Mouse (Mus musculus) liver, postnatal 0 days (tissue): Measurements from ENCODE around the gene Mtmr3. TPM values are rescaled to one million over a fixed set of nuclear protein-coding genes. Genes with fewer than 3 reads are reported as not detected.

ENCODE experiments used
- ATAC-seq: fragments of 200-750 bp; cut with Nextera tagmentation; 2 replicates; pipeline ENCODE4 v1.8.0; 2017; ENCODE audit warnings: mild to moderate bottlenecking, moderate library complexity
- DNase-seq: peaks from one replicate; pipeline ENCODE4 v3.0.0-alpha.2; 2016
- H3K27ac ChIP-seq: fragments of 300-500 bp; sonication (generic); 2 replicates; pipeline ENCODE4 v1.5.1; 2014; ENCODE audit warnings: antibody characterized with exemption, moderate library complexity, mild to moderate bottlenecking, low read depth
- H3K27me3 ChIP-seq: fragments of 300-500 bp; sonication (generic); 2 replicates; pipeline ENCODE4 v1.6.1; 2014; ENCODE audit warnings: low read length, control low read depth, mixed read lengths; ENCODE audit not compliant: insufficient read depth
- H3K36me3 ChIP-seq: fragments of 300-500 bp; sonication (generic); replicated peaks from 2 replicates; pipeline ENCODE4 v1.6.1; 2014; ENCODE audit warnings: mild to moderate bottlenecking, control low read depth, low read length, moderate library complexity, mixed read lengths; ENCODE audit not compliant: insufficient read depth
- H3K4me1 ChIP-seq: fragments of 300-500 bp; sonication (generic); 2 replicates; pipeline ENCODE4 v1.6.1; 2014; ENCODE audit warnings: antibody characterized with exemption, mild to moderate bottlenecking, control low read depth; ENCODE audit not compliant: insufficient read depth
- H3K4me2 ChIP-seq: fragments of 300-500 bp; sonication (generic); 2 replicates; pipeline ENCODE4 v1.6.1; 2014; ENCODE audit warnings: low read depth, mild to moderate bottlenecking, low read length, moderate library complexity, mixed read lengths
- H3K4me3 ChIP-seq: fragments of 300-500 bp; sonication (generic); 2 replicates; pipeline ENCODE4 v1.5.1; 2014; ENCODE audit warnings: low read depth, low read length
- H3K9ac ChIP-seq: fragments of 300-500 bp; sonication (generic); replicated peaks from 2 replicates; pipeline ENCODE4 v1.6.1; 2014; ENCODE audit warnings: mild to moderate bottlenecking, moderate library complexity
- H3K9me3 ChIP-seq: fragments of 300-500 bp; sonication (generic); 2 replicates; pipeline ENCODE4 v1.6.1; 2016; ENCODE audit warnings: mild to moderate bottlenecking, control low read depth, low read length, mixed read lengths
- CTCF ChIP-seq: sonication (generic); IDR thresholded peaks from 2 replicates; pipeline ENCODE4 v1.5.1; 2016; ENCODE audit warnings: antibody characterized with exemption, low read depth
- EP300 ChIP-seq: IDR thresholded peaks from 2 replicates; pipeline ENCODE4 v1.6.1; 2016; ENCODE audit warnings: antibody characterized with exemption, low read depth, mild to moderate bottlenecking
- WGBS: fragments of 180-500 bp; shearing (Covaris S2); extraction: QIAGEN DNeasy Blood & Tissue Kit; methylation state at CpG from one replicate; pipeline ENCODE4 v1.1.7; 2014; ENCODE audit not compliant: insufficient replicate concordance; 5-methylcytosine and 5-hydroxymethylcytosine counted together
- polyA plus RNA-seq: library from polyadenylated mRNA; unstranded; fragments of >200 nt; fragmentation: Nextera tagmentation; extraction: Ambion mirVana; gene quantifications from 2 replicates; pipeline ENCODE4 v1.2.1, GENCODE M21; 2015

Mtmr3 gene
- polyA plus RNA-seq, 1 experiment from 2014 or later, result 11.2 TPM

- H3K27ac ChIP-seq, result no peak overlapping the region
- H3K36me3 ChIP-seq, result no peaks in the 10 kb centered on the region
- ATAC-seq, result no peak
- no peak overlapping the region for H3K9ac ChIP-seq
- no peak overlapping the region for H3K4me2 ChIP-seq
- H3K9me3 ChIP-seq, result no peaks in the 10 kb centered on the region
- no peaks in the 10 kb centered on the region for H3K27me3 ChIP-seq
- no peaks in the 10 kb centered on the region for H3K4me1 ChIP-seq
- DNase-seq, result no peak
- WGBS, result 74% methylated on average over 7 of the region's 7 CpGs
- no peak overlapping the region for H3K4me3 ChIP-seq
- TF ChIP-seq EP300 (no peak), CTCF (no peak)
Observed at GRCm38 (mm10) chr11:4622442-4622986, 27.9 kb upstream of the Mtmr3 start.

GRCm38 (mm10) chr11:4621866-4622265 lies 27.2 kb upstream of the Mtmr3 start:
- no peak overlapping the region for H3K4me2 ChIP-seq
- no peak overlapping the region for H3K9ac ChIP-seq
- 76% methylated on average over 4 of the region's 4 CpGs for WGBS
- H3K4me1 ChIP-seq, result no peaks in the 10 kb centered on the region
- no peaks in the 10 kb centered on the region for H3K36me3 ChIP-seq
- H3K4me3 ChIP-seq, result no peak overlapping the region
- DNase-seq (no peak), ATAC-seq (no peak)
- no peaks in the 10 kb centered on the region for H3K9me3 ChIP-seq
- TF ChIP-seq CTCF, result no peak
- no peak overlapping the region for H3K27ac ChIP-seq
- no peaks in the 10 kb centered on the region for H3K27me3 ChIP-seq

- ATAC-seq, result no peak
- no peaks in the 10 kb centered on the region for H3K4me1 ChIP-seq
- H3K9ac ChIP-seq, result no peak overlapping the region
- H3K4me3 ChIP-seq, result no peak overlapping the region
- H3K9me3 ChIP-seq, result no peaks in the 10 kb centered on the region
- WGBS, result 58% methylated on average over 13 of the region's 13 CpGs
- TF ChIP-seq EP300 (no peak), CTCF (no peak)
- H3K4me2 ChIP-seq, result no peak overlapping the region
- no peak for DNase-seq
- H3K27ac ChIP-seq, result no peak overlapping the region
- no peaks in the 10 kb centered on the region for H3K36me3 ChIP-seq
- H3K27me3 ChIP-seq, result no peaks in the 10 kb centered on the region
Observed at GRCm38 (mm10) chr11:4620501-4621108, 25.9 kb upstream of the Mtmr3 start.

- Histone ChIP-seq H3K36me3 (no peaks in the 10 kb centered on the region), H3K9me3 (no peaks in the 10 kb centered on the region), H3K4me1 (no peaks in the 10 kb centered on the region), H3K27me3 (no peaks in the 10 kb centered on the region), H3K4me3 (no peak within 1 kb of the TSS), H3K27ac (no peak within 1 kb of the TSS), H3K9ac (no peak within 1 kb of the TSS), H3K4me2 (no peak within 1 kb of the TSS)
- WGBS, result 70% methylated on average over 16 of the region's 16 CpGs
- ATAC-seq (no peak), DNase-seq (no peak)
- TF ChIP-seq EP300 (no peak), CTCF (no peak)
Observed at GRCm38 (mm10) chr11:4620017-4620485, 25.4 kb upstream of the Mtmr3 start, which contains the start of gene Gm11032. TSS of gene Gm11032 (plus strand) at chr11:4620067.

- DNase-seq, result no peak
- no peaks in the 10 kb centered on the region for H3K27me3 ChIP-seq
- TF ChIP-seq EP300 (no peak), CTCF (no peak)
- WGBS, result 84% methylated on average over 2 of the region's 2 CpGs
- no peak overlapping the region for H3K4me2 ChIP-seq
- ATAC-seq, result no peak
- no peaks in the 10 kb centered on the region for H3K9me3 ChIP-seq
- H3K27ac ChIP-seq, result no peak overlapping the region
- no peak overlapping the region for H3K4me3 ChIP-seq
- no peaks in the 10 kb centered on the region for H3K36me3 ChIP-seq
- no peak overlapping the region for H3K9ac ChIP-seq
- H3K4me1 ChIP-seq, result no peaks in the 10 kb centered on the region
Observed at GRCm38 (mm10) chr11:4611904-4612303, 17.2 kb upstream of the Mtmr3 start.

DNA sequence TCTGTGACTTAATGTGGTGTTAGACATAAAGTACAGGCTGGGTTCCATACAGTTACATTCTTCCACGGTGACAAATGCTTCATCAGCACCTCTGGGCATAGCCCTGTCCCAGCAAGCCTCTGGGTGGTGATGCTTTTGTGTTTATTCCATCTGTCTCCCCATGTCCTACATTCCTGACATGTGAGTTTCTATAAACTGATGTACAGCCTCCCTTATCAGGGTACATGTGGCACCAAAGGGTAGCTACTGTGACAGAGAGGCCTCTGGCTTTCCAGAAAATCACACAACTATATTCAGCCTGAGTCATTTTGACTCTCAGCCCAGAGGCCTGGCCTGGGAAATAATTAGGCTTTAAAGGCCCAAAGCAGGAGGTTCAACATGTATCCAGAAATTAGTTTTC lies 11.9 kb upstream of the Mtmr3 start:
- H3K4me1 ChIP-seq, result peaks cover 12% of the 10 kb centered on the region; the same call in 1 of the 2 replicates
- H3K4me2 ChIP-seq, result no peak overlapping the region
- WGBS, result 87% methylated on average over 1 of the region's 1 CpGs
- no peak overlapping the region for H3K4me3 ChIP-seq
- ATAC-seq (no peak), DNase-seq (no peak)
- H3K9ac ChIP-seq, result no peak overlapping the region
- H3K27ac ChIP-seq, result no peak overlapping the region
- H3K36me3 ChIP-seq, result no peaks in the 10 kb centered on the region
- no peak for TF ChIP-seq EP300
- TF ChIP-seq CTCF, result no peak
- no peaks in the 10 kb centered on the region for H3K9me3 ChIP-seq
- H3K27me3 ChIP-seq, result no peaks in the 10 kb centered on the region
